Mouse (Mus musculus) liver, embryonic 12.5 days (tissue): ENCODE measurements at regions not wholly inside any gene's neighbourhood (a gene's known extent, or its start where the extent isn't known, plus 50 kb on each side); places are given as distances from the start of the nearest gene placed in this dataset.

Experiments
- ATAC-seq: fragments of 200-750 bp; cut with Nextera tagmentation; 2 replicates; pipeline ENCODE4 v1.8.0; 2017; ENCODE audit warnings: moderate number of reproducible peaks, mild to moderate bottlenecking, moderate library complexity
- H3K27ac ChIP-seq: fragments of 300-500 bp; sonication (generic); 2 replicates; pipeline ENCODE4 v1.5.1; 2016; ENCODE audit warnings: mild to moderate bottlenecking
- H3K27me3 ChIP-seq: fragments of 300-500 bp; sonication (generic); replicated peaks from 2 replicates; pipeline ENCODE4 v1.6.1; 2016; ENCODE audit warnings: mild to moderate bottlenecking, moderate library complexity
- H3K36me3 ChIP-seq: fragments of 300-500 bp; sonication (generic); 2 replicates; pipeline ENCODE4 v1.6.1; 2016; ENCODE audit warnings: mild to moderate bottlenecking, moderate library complexity
- H3K4me1 ChIP-seq: fragments of 300-500 bp; sonication (generic); 2 replicates; pipeline ENCODE4 v1.6.1; 2016
- H3K4me2 ChIP-seq: fragments of 300-500 bp; sonication (generic); 2 replicates; pipeline ENCODE4 v1.6.1; 2016; ENCODE audit warnings: mild to moderate bottlenecking, moderate library complexity
- H3K4me3 ChIP-seq: fragments of 300-500 bp; sonication (generic); 2 replicates; pipeline ENCODE4 v1.5.1; 2016; ENCODE audit warnings: mild to moderate bottlenecking, moderate library complexity
- H3K9ac ChIP-seq: fragments of 300-500 bp; sonication (generic); 2 replicates; pipeline ENCODE4 v1.6.1; 2016; ENCODE audit warnings: mild to moderate bottlenecking, moderate library complexity
- H3K9me3 ChIP-seq: fragments of 300-500 bp; sonication (generic); replicated peaks from 2 replicates; pipeline ENCODE4 v1.6.1; 2016; ENCODE audit warnings: mild to moderate bottlenecking, moderate library complexity
- WGBS: fragments of 180-500 bp; shearing (Covaris S2); methylation state at CpG from one replicate; pipeline ENCODE4 v1.1.7; 2016; ENCODE audit not compliant: insufficient replicate concordance; 5-methylcytosine and 5-hydroxymethylcytosine counted together

DNA sequence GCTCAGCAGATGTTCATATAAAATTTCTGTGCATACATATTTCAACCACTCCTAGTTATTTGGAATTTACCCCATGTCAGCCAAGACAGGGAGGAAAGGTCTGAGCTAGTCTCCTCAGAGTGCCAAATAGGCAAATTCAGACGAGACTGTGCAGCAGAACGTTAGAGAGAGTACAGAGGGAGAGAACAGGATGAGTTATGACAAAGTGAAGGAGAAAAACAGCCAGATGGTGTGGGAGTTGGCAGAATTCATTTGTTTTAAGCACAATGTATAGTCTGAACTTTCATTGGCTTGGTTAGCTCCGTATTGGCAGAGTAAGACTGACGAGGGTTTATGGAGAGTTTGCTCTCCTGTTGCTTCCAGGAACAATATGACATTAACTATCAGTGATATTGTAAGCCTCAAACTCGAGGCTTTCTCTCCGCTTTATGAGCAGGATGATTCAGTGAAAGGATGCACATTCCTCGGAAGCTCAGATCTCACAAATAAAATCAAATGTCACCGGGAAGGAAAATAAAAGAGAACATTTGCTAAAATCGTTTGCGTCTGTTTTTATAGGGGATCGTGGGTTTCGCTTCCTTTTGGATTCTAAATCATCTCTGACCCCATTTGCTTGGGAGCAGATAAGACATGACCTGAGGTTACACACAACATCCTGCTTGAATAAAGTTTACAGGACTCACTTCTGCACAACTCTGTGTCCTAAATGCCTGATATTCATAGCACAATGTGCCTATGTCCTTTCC, 435.8 kb upstream of the Dph6 start:
- H3K27ac ChIP-seq, result no peak overlapping the region
- H3K9me3 ChIP-seq, result no peaks in the 10 kb centered on the region
- H3K27me3 ChIP-seq, result no peaks in the 10 kb centered on the region
- no peak overlapping the region for H3K4me3 ChIP-seq
- no peak for ATAC-seq
- no peak overlapping the region for H3K9ac ChIP-seq
- no peaks in the 10 kb centered on the region for H3K4me1 ChIP-seq
- 50% methylated on average over 12 of the region's 12 CpGs for WGBS
- H3K4me2 ChIP-seq, result no peak overlapping the region
- H3K36me3 ChIP-seq, result no peaks in the 10 kb centered on the region

DNA sequence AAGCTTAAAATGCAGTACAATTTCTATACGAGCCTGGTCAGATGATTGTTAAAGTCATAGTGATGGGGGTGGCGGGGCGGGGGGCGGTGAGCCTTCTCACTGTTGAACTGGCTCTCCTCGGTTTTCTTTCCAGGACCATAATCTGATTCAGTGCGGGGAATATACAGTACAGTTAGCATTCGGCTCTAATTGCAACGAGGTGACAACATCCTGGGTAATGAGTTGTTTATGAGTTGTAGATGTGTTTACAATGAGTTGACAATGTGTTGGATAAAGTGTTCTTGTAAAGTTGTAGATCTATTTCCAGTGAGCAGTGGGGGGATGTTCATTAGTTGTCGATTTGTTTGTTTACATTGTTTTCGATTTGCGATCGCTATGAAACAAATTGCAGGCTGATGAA, 440.6 kb upstream of the Dph6 start:
- H3K4me2 ChIP-seq, result no peak overlapping the region
- no peaks in the 10 kb centered on the region for H3K9me3 ChIP-seq
- ATAC-seq, result no peak
- H3K36me3 ChIP-seq, result no peaks in the 10 kb centered on the region
- no peak overlapping the region for H3K4me3 ChIP-seq
- no peak overlapping the region for H3K9ac ChIP-seq
- no peaks in the 10 kb centered on the region for H3K4me1 ChIP-seq
- H3K27me3 ChIP-seq, result no peaks in the 10 kb centered on the region
- 76% methylated on average over 12 of the region's 12 CpGs for WGBS
- H3K27ac ChIP-seq, result no peak overlapping the region

DNA sequence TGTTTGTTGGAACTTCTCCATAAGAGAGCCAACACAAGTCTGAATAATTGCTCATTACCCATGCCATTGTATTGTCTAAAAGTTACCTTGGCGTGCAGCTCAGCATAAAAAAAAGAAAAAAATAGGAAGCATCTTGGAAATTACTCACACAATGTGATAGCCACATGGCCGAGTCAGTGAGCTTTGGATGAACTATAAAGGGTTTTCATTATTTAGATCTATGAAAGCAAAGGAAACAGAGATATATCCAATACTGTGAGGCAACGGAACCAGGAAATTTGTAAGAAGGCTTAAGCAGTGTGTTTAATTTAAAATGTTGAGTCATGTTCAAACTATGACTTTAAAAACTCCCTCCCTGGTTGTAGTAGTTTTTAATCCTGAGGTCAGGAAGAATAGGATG, 446.7 kb upstream of the Dph6 start:
- no peaks in the 10 kb centered on the region for H3K4me1 ChIP-seq
- H3K9ac ChIP-seq, result no peak overlapping the region
- no peaks in the 10 kb centered on the region for H3K27me3 ChIP-seq
- H3K36me3 ChIP-seq, result no peaks in the 10 kb centered on the region
- no peak overlapping the region for H3K27ac ChIP-seq
- ATAC-seq, result no peak
- H3K4me2 ChIP-seq, result no peak overlapping the region
- H3K4me3 ChIP-seq, result no peak overlapping the region
- H3K9me3 ChIP-seq, result no peaks in the 10 kb centered on the region
- whole genome bisulfite sequencing, result 61% methylated on average over 3 of the region's 3 CpGs

DNA sequence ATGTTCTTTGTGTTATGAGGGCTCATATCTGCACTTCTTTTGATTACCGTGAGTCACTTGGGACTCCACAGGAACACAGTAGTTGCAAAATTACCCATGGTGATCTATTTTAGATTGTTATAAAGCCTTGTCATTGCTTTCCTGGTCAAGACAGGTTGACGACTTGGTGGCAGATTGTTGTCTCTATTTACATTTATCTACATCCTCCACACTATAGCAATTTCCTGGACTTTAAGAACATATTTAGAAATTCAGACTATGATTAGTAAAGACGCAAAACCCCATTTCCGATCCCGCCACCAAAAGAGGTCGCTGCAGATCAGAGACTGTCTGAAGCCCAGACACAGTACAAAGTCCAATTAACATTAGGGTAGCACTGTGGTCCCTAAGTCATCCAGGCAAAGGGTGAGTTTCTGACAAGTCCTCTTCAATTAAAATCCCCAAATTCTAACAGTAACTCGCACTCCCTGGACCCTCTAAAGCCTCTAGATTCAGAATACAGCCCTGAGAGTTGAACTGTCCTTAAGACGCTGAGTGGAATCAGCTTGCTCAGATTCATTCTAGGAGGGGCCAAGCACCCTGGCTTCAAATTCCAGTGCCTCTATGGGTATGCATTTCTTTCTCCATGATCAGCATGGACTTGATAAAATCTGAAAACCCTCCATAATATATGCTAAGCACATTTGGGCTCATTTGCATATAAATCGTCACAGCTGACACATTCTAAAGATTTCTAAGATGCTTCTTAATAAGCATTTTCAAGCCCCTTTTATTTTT, 461.9 kb upstream of the BC052040 start:
- ATAC-seq, result no peak
- WGBS, result 54% methylated on average over 9 of the region's 9 CpGs
- Histone ChIP-seq H3K9ac (no peak overlapping the region), H3K9me3 (no peaks in the 10 kb centered on the region), H3K36me3 (no peaks in the 10 kb centered on the region), H3K27ac (no peak overlapping the region), H3K4me1 (no peaks in the 10 kb centered on the region), H3K4me3 (no peak overlapping the region), H3K4me2 (no peak overlapping the region), H3K27me3 (no peaks in the 10 kb centered on the region)

DNA sequence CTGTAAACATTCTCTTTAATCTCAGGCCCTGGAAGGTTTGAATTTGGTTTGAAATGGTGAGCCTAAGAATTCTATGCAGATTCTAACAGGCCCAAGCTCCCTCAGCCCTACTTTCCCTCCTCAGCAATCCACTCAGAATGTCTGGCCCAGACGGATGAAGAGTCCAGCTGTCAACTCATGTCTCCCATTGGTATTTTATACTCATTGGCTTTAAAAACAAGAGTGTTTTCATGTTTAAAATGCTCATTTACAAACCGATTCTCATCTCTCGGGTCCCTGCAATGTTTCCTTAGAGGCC, 461.4 kb upstream of the BC052040 start:
- H3K4me2 ChIP-seq, result no peak overlapping the region
- no peak for ATAC-seq
- no peaks in the 10 kb centered on the region for H3K9me3 ChIP-seq
- no peak overlapping the region for H3K4me3 ChIP-seq
- H3K27me3 ChIP-seq, result no peaks in the 10 kb centered on the region
- no peaks in the 10 kb centered on the region for H3K36me3 ChIP-seq
- no peaks in the 10 kb centered on the region for H3K4me1 ChIP-seq
- 60% methylated on average over 3 of the region's 3 CpGs for WGBS
- no peak overlapping the region for H3K27ac ChIP-seq
- H3K9ac ChIP-seq, result no peak overlapping the region

DNA sequence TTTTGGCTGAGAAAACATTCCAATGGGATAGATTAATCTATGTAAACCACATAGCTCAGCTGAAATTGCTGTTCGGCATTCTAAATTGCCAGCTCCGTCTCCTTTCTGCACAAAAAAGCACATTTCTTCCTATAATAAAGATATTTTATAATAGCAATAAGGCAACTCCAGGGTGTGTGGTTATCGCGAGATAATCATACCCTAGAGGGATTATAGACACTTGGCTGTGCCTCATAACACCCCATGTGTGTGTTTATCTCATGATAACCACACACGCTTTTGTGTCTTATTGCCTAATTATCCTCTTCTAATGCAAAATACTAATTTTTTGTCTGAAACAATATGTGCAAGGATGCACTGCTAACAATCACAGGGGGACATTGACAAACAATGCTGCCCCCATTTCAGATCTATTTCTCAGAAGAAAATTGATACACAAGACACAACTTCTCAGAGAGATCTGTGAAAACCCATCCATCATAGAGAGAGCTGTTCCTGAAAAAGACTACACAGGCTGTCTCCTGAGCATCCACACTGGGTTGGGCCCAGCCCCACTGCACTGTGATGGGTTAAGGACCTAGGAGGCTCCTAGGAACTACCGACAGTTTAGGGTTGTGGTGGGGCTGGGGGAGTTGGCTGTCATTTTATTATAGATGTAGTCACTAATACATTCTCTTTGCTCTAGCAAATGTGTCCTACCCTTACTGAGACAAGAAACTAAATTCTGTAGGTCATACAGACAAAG, 454.7 kb upstream of the BC052040 start:
- H3K27ac ChIP-seq, result no peak overlapping the region
- H3K27me3 ChIP-seq, result no peaks in the 10 kb centered on the region
- WGBS, result 75% methylated on average over 6 of the region's 6 CpGs
- no peaks in the 10 kb centered on the region for H3K4me1 ChIP-seq
- ATAC-seq, result no peak
- no peak overlapping the region for H3K9ac ChIP-seq
- no peaks in the 10 kb centered on the region for H3K9me3 ChIP-seq
- H3K4me2 ChIP-seq, result no peak overlapping the region
- H3K4me3 ChIP-seq, result no peak overlapping the region
- H3K36me3 ChIP-seq, result no peaks in the 10 kb centered on the region

DNA sequence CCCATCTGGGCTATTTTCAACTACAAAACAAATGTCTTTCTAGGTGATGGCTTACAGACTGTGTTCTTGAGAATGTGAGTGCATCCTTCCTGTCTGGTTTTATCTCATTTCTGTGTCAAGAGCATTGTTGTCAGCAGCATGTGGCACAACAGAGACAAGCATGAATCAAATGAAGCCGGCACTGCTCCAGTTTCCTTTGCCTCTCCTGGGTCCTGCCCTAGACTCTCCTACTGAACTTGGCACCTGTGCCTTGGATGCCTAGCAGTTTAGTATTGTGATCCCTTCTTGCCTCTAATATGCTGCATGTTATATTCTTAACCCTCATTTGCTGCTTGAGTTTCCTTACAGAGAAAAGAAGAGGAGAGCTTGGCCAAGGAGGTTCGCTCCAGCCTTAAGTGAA, 449.8 kb upstream of the BC052040 start:
- 27% methylated on average over 2 of the region's 2 CpGs for WGBS
- Histone ChIP-seq H3K36me3 (no peaks in the 10 kb centered on the region), H3K9me3 (no peaks in the 10 kb centered on the region), H3K27me3 (no peaks in the 10 kb centered on the region), H3K9ac (no peak overlapping the region), H3K27ac (no peak overlapping the region), H3K4me1 (no peaks in the 10 kb centered on the region), H3K4me3 (no peak overlapping the region), H3K4me2 (no peak overlapping the region)
- ATAC-seq, result no peak

DNA sequence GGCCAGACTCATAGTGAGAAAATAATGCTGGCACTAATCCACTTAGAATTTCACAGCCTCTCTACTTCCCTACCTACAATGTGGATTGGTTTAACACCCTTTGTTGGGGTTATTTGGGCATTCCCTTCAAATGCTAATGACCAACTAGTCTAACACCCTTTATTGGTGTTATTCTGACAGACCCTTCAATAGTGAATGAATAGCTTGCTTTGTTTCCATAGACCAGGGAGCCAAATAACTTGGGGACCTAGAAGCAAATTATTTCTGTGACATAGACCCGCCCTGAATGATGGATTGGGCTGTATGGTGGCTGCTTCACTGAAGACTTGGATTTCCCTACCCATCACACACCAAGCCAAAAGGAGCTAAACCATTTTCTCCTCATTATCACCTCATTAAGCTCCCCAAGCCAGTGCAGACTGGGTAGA, 449.3 kb upstream of the BC052040 start:
- no peaks in the 10 kb centered on the region for H3K4me1 ChIP-seq
- H3K9ac ChIP-seq, result no peak overlapping the region
- H3K4me3 ChIP-seq, result no peak overlapping the region
- H3K27ac ChIP-seq, result no peak overlapping the region
- H3K4me2 ChIP-seq, result no peak overlapping the region
- no peak for ATAC-seq
- no peaks in the 10 kb centered on the region for H3K27me3 ChIP-seq
- 13% methylated on average over 1 of the region's 1 CpGs for WGBS
- H3K36me3 ChIP-seq, result no peaks in the 10 kb centered on the region
- H3K9me3 ChIP-seq, result no peaks in the 10 kb centered on the region

DNA sequence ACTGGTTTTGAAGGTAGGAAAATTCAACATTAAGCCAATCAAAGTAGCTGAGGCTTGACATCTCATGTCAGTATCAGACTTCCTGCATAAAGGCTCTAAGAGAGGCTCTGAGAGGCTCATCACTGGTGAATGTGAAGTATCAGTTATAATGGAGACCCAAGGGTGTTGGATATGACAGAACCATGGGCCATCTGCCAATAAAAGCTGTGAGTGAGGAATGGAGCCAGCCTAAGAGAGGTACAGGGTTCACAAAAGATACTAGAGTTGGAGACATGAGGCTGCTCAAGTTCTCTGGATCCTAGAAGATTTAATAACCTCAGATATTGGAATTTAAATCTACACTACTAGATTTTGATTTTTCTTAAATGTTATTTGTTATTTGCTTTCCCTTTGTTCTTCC, 440.1 kb upstream of the BC052040 start:
- Histone ChIP-seq H3K27me3 (no peaks in the 10 kb centered on the region), H3K9ac (no peak overlapping the region), H3K36me3 (no peaks in the 10 kb centered on the region), H3K4me3 (no peak overlapping the region), H3K27ac (no peak overlapping the region), H3K9me3 (no peaks in the 10 kb centered on the region), H3K4me2 (no peak overlapping the region), H3K4me1 (no peaks in the 10 kb centered on the region)
- no peak for ATAC-seq

DNA sequence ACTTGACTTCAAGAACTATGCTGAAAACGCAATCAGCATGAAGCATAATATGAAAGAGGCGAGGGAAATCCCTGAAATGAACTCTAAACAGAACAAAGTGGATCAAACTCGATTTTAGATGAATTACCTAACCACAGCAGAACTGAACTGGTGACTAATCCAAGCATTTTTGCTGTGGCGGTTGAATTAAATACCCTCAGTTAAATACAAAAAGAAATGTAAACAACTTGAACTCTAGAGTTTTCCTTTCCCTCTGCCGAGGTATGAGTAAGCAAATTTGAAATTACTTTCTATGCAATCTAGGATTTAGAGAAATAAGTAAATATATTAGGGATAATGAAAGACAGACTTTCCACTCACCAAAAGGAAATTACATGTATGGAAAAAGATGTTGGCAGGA, 409.4 kb upstream of the BC052040 start:
- whole genome bisulfite sequencing, result 53% methylated on average over 5 of the region's 5 CpGs
- ATAC-seq, result no peak

DNA sequence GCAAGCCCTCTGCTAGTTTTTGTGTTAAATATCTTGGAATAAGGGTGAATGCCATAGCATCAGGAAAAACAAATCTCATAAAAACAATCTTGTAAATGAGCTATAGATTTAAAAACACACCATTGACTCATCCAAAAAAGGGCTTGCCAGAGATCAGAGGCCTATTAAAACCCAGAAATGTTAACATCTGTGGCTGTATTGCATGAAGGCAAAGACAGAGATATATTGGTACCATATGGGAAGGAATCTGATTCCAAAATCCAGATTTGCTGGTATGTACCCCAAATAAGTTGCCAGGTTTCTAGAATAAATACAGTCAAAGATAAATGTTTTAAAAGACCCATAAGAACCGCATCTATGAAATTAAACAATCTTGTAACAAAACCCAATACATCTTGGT, 404.4 kb upstream of the BC052040 start:
- no peak overlapping the region for H3K4me2 ChIP-seq
- no peaks in the 10 kb centered on the region for H3K27me3 ChIP-seq
- H3K4me3 ChIP-seq, result no peak overlapping the region
- H3K9me3 ChIP-seq, result no peaks in the 10 kb centered on the region
- H3K9ac ChIP-seq, result no peak overlapping the region
- no peak overlapping the region for H3K27ac ChIP-seq
- H3K36me3 ChIP-seq, result no peaks in the 10 kb centered on the region
- ATAC-seq, result no peak
- no peaks in the 10 kb centered on the region for H3K4me1 ChIP-seq
- WGBS, result 86% methylated on average over 1 of the region's 1 CpGs

More for the DNA sequence above, 409.4 kb upstream of the BC052040 start:
- Histone ChIP-seq H3K4me1 (no peaks in the 10 kb centered on the region), H3K9ac (no peak overlapping the region), H3K27ac (no peak overlapping the region), H3K4me2 (no peak overlapping the region), H3K9me3 (no peaks in the 10 kb centered on the region), H3K27me3 (no peaks in the 10 kb centered on the region), H3K4me3 (no peak overlapping the region), H3K36me3 (no peaks in the 10 kb centered on the region)

DNA sequence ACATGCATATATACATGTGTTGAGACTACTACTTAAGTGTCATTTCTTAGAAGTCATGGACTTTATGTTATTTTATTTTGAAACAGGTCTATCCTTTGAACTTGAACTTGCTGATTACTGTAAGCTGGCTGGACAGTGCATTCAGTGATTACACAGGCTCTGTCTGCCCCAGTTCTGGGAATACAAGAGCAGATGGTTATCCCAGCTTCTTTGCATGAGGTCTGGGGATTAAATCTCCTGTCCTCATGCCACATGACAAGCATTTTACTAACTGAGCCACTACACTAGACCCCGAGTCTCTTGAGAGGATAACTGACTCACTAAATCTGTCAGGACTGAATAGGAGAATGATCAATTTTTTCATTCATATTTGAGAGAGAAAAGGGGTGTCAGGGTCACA, 403.6 kb upstream of the BC052040 start:
- WGBS, result 51% methylated on average over 1 of the region's 1 CpGs
- H3K9ac ChIP-seq, result no peak overlapping the region
- no peak for ATAC-seq

More for the DNA sequence above, 403.6 kb upstream of the BC052040 start:
- Histone ChIP-seq H3K27ac (no peak overlapping the region), H3K36me3 (no peaks in the 10 kb centered on the region), H3K27me3 (no peaks in the 10 kb centered on the region), H3K4me1 (no peaks in the 10 kb centered on the region), H3K4me3 (no peak overlapping the region), H3K9me3 (no peaks in the 10 kb centered on the region), H3K4me2 (no peak overlapping the region)
